Mouse (Mus musculus) liver, embryonic 15.5 days (tissue): ENCODE results near the gene Mapt. TPM values are rescaled to one million over a fixed set of nuclear protein-coding genes. Genes with fewer than 3 reads are reported as not detected.
"Not testable (repeated sequence)": the region's sequence is repeated elsewhere in the genome, so short reads cannot be mapped to it uniquely, and the experiment has no call there.

Experiments
- ATAC-seq: fragments of 200-750 bp; cut with Nextera tagmentation; 2 replicates; pipeline ENCODE4 v1.8.0; 2017; ENCODE audit warnings: moderate number of reproducible peaks, mild to moderate bottlenecking, moderate library complexity; ENCODE audit not compliant: insufficient read depth
- H3K27ac ChIP-seq: fragments of 300-500 bp; sonication (generic); replicated peaks from 2 replicates; pipeline ENCODE4 v1.5.1; 2015; ENCODE audit warnings: mild to moderate bottlenecking, inconsistent platforms
- H3K27me3 ChIP-seq: fragments of 300-500 bp; sonication (generic); 2 replicates; pipeline ENCODE4 v1.6.1; 2015; ENCODE audit warnings: mild to moderate bottlenecking, inconsistent platforms
- H3K36me3 ChIP-seq: fragments of 300-500 bp; sonication (generic); replicated peaks from 2 replicates; pipeline ENCODE4 v1.6.1; 2015; ENCODE audit warnings: moderate library complexity, mild to moderate bottlenecking, inconsistent platforms
- H3K4me1 ChIP-seq: fragments of 300-500 bp; sonication (generic); replicated peaks from 2 replicates; pipeline ENCODE4 v1.6.1; 2015; ENCODE audit warnings: inconsistent platforms
- H3K4me2 ChIP-seq: fragments of 300-500 bp; sonication (generic); 2 replicates; pipeline ENCODE4 v1.6.1; 2015; ENCODE audit warnings: moderate library complexity, mild to moderate bottlenecking, inconsistent platforms
- H3K4me3 ChIP-seq: fragments of 300-500 bp; sonication (generic); replicated peaks from 2 replicates; pipeline ENCODE4 v1.5.1; 2015; ENCODE audit warnings: mild to moderate bottlenecking, inconsistent platforms
- H3K9ac ChIP-seq: fragments of 300-500 bp; sonication (generic); 2 replicates; pipeline ENCODE4 v1.6.1; 2015; ENCODE audit warnings: moderate library complexity, mild to moderate bottlenecking, inconsistent platforms
- H3K9me3 ChIP-seq: fragments of 300-500 bp; sonication (generic); replicated peaks from 2 replicates; pipeline ENCODE4 v1.6.1; 2016; ENCODE audit warnings: inconsistent platforms
- WGBS: fragments of 180-500 bp; shearing (Covaris S2); methylation state at CpG from one replicate; pipeline ENCODE4 v1.1.7; 2015; ENCODE audit warnings: mixed read lengths; ENCODE audit not compliant: insufficient replicate concordance; 5-methylcytosine and 5-hydroxymethylcytosine counted together
- polyA plus RNA-seq: library from polyadenylated mRNA; unstranded; fragments of >200 nt; fragmentation: Nextera tagmentation; extraction: Ambion mirVana; gene quantifications from 2 replicates; pipeline ENCODE4 v1.2.1, GENCODE M21; 2015

Gene Mapt
- polyA plus RNA-seq, 1 experiment from 2014 or later, result 0.44 TPM

- 4% methylated on average over 30 of the region's 30 CpGs for WGBS
- Histone ChIP-seq H3K4me1 (peaks cover 19% of the 10 kb centered on the region; the same call in 1 of the 2 replicates), H3K9ac (no peak overlapping the region), H3K4me3 (no peak overlapping the region), H3K27me3 (peaks cover 91% of the 10 kb centered on the region), H3K9me3 (no peaks in the 10 kb centered on the region), H3K4me2 (no peak overlapping the region), H3K36me3 (no peaks in the 10 kb centered on the region), H3K27ac (no peak overlapping the region)
- no peak for ATAC-seq
Observed at GRCm38 (mm10) chr11:104233574-104234206, 2.5 kb downstream of the Mapt start.

DNA sequence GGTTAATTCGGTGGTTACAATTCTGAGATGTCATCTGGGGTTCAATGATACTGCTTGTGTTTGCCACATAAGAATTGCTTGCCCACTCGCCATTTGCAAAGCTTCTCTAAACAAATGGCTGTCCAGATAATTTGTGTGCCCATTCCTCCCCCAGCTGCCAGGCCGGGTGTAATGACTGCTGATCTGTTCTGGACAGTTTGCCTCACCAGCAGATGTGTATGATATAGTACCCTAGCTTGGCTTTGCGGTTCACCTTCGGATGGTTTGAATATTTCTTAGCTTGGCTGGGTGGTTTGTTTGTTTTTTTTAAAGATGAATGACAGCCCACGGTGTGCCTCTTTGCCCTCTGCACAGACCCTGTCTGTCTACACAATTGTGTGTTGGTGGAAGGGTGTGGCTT, 3.5 kb downstream of the Mapt start:
- WGBS, result 27% methylated on average over 6 of the region's 6 CpGs
- no peaks in the 10 kb centered on the region for H3K36me3 ChIP-seq
- H3K27me3 ChIP-seq, result peaks cover 82% of the 10 kb centered on the region

GRCm38 (mm10) chr11:104235881-104236280, 4.7 kb downstream of the Mapt start:
- H3K4me3 ChIP-seq, result no peak overlapping the region
- H3K27me3 ChIP-seq, result peaks cover 70% of the 10 kb centered on the region
- ATAC-seq, result no peak
- WGBS, result 53% methylated on average over 2 of the region's 2 CpGs
- no peak overlapping the region for H3K9ac ChIP-seq
- H3K9me3 ChIP-seq, result no peaks in the 10 kb centered on the region
- H3K4me1 ChIP-seq, result peaks cover 18% of the 10 kb centered on the region; the same call in 1 of the 2 replicates
- no peak overlapping the region for H3K4me2 ChIP-seq
- no peaks in the 10 kb centered on the region for H3K36me3 ChIP-seq
- no peak overlapping the region for H3K27ac ChIP-seq

More for the DNA sequence above, 3.5 kb downstream of the Mapt start:
- H3K4me1 ChIP-seq, result peaks cover 19% of the 10 kb centered on the region; the same call in 1 of the 2 replicates
- H3K4me3 ChIP-seq, result no peak overlapping the region
- H3K9me3 ChIP-seq, result no peaks in the 10 kb centered on the region
- H3K27ac ChIP-seq, result no peak overlapping the region
- ATAC-seq, result no peak
- H3K4me2 ChIP-seq, result no peak overlapping the region
- no peak overlapping the region for H3K9ac ChIP-seq

DNA sequence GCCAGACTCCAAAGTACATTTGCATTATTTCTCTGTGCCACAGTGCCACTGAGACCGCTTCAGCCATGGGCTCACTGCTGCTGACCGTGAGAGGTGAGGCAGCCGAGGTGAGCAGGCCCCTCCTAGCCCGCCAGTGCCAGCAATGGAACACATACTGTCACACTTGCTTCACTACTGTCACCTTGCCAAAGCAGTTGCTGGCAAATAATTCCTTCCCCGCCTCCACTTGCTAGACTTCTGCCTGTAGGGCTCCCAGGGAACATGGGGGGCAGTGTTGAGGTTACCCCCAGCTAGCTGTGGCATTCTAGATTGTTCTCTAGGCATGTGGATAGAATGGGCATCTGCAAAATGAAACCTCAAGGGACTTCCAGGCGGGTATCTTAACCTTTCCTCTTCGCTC, 6.0 kb downstream of the Mapt start:
- Histone ChIP-seq H3K4me1 (peaks cover 5% of the 10 kb centered on the region; the same call in 1 of the 2 replicates), H3K36me3 (no peaks in the 10 kb centered on the region), H3K4me3 (no peak overlapping the region), H3K9ac (no peak overlapping the region), H3K4me2 (no peak overlapping the region), H3K9me3 (no peaks in the 10 kb centered on the region), H3K27me3 (peaks cover 56% of the 10 kb centered on the region), H3K27ac (no peak overlapping the region)
- WGBS, result 60% methylated on average over 7 of the region's 7 CpGs
- ATAC-seq, result no peak

GRCm38 (mm10) chr11:104237958-104238747, 7.0 kb downstream of the Mapt start:
- peaks cover 47% of the 10 kb centered on the region for H3K27me3 ChIP-seq
- ATAC-seq, result no peak
- no peaks in the 10 kb centered on the region for H3K36me3 ChIP-seq
- no peak overlapping the region for H3K4me3 ChIP-seq
- no peak overlapping the region for H3K4me2 ChIP-seq
- H3K9ac ChIP-seq, result no peak overlapping the region
- no peaks in the 10 kb centered on the region for H3K9me3 ChIP-seq
- WGBS, result 48% methylated on average over 13 of the region's 13 CpGs
- no peaks in the 10 kb centered on the region for H3K4me1 ChIP-seq
- no peak overlapping the region for H3K27ac ChIP-seq

GRCm38 (mm10) chr11:104245478-104245877, 14.3 kb downstream of the Mapt start:
- not testable (repeated sequence) for H3K27me3 ChIP-seq, H3K27ac ChIP-seq, H3K4me3 ChIP-seq, H3K4me1 ChIP-seq, H3K9ac ChIP-seq, H3K9me3 ChIP-seq, H3K36me3 ChIP-seq, H3K4me2 ChIP-seq, ATAC-seq
- WGBS, result 58% methylated on average over 6 of the region's 6 CpGs

DNA sequence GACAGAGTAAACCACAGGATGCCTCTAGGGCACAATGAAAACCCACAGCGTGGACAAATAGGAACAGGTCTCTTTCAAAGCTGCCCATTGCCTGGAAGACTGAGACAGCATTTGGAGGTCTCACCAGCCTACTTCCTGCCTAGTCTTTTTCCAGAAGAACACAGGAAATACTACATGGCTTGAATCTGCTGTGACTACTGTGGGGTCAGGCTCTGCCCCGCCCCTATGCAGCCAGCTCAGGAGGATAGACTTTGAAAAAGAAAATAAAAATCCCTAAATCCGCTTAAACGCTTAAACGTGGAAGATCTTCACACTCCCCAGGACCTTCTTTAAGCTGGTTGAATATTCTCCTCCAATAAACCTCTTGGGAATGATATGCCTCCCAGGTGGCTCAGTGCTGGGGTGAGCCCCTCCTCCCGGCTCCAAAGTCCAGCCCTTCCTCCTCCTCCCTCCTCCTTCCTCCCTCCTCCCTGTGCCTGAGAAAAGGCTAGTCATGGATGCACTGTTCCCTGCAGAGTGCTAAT, 15.0 kb downstream of the Mapt start:
- Histone ChIP-seq H3K4me1 (no peaks in the 10 kb centered on the region), H3K4me2 (no peak overlapping the region), H3K36me3 (no peaks in the 10 kb centered on the region), H3K4me3 (no peak overlapping the region), H3K27ac (no peak overlapping the region), H3K9ac (no peak overlapping the region), H3K27me3 (no peaks in the 10 kb centered on the region), H3K9me3 (no peaks in the 10 kb centered on the region)
- 14% methylated on average over 6 of the region's 6 CpGs for WGBS
- no peak for ATAC-seq

DNA sequence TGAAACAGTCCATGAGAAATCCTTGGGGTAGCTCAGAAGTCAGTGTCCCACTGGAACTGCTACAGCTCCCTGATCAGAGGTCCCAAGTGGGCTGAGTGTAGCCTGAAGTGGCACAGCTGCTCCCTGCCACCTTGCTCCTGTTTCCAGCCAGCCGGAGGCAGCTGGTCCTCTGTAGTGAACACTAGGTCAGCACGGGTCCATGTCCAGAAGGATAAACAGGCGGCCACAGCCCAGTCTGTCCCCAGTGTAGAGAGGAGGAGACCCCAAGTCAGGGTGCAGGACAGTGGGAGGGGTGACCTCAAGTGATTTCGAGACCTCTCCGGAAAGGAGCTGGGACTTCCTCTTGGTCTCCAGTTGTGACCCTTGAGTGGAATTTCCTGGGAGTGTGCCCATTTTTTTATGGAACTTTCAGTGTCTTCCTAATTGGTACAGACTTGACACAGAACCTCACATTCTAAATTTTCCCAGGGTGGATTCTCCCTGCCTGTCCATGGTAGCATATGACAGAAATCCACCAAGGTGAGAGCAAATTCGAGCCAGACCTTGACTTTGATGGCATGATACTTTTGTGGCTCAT, 16.0 kb downstream of the Mapt start:
- 56% methylated on average over 6 of the region's 6 CpGs for WGBS
- no peak overlapping the region for H3K27ac ChIP-seq
- ATAC-seq, result no peak

GRCm38 (mm10) chr11:104249420-104249819, 18.2 kb downstream of the Mapt start:
- Histone ChIP-seq H3K4me3 (no peak overlapping the region), H3K9ac (no peak overlapping the region), H3K27me3 (no peaks in the 10 kb centered on the region), H3K4me2 (no peak overlapping the region), H3K36me3 (no peaks in the 10 kb centered on the region), H3K9me3 (no peaks in the 10 kb centered on the region), H3K4me1 (no peaks in the 10 kb centered on the region), H3K27ac (no peak overlapping the region)
- 64% methylated on average over 8 of the region's 8 CpGs for WGBS
- no peak for ATAC-seq

More for the DNA sequence above, 16.0 kb downstream of the Mapt start:
- no peak overlapping the region for H3K4me2 ChIP-seq
- no peak overlapping the region for H3K4me3 ChIP-seq
- no peaks in the 10 kb centered on the region for H3K4me1 ChIP-seq
- no peaks in the 10 kb centered on the region for H3K36me3 ChIP-seq
- no peak overlapping the region for H3K9ac ChIP-seq
- H3K27me3 ChIP-seq, result no peaks in the 10 kb centered on the region
- no peaks in the 10 kb centered on the region for H3K9me3 ChIP-seq

- H3K27ac ChIP-seq, result no peak overlapping the region
- no peaks in the 10 kb centered on the region for H3K9me3 ChIP-seq
- no peak overlapping the region for H3K4me2 ChIP-seq
- no peak overlapping the region for H3K4me3 ChIP-seq
- no peaks in the 10 kb centered on the region for H3K4me1 ChIP-seq
- no peaks in the 10 kb centered on the region for H3K27me3 ChIP-seq
- H3K36me3 ChIP-seq, result no peaks in the 10 kb centered on the region
- no peak for ATAC-seq
- no peak overlapping the region for H3K9ac ChIP-seq
- 62% methylated on average over 6 of the region's 6 CpGs for WGBS
Observed at GRCm38 (mm10) chr11:104251121-104251520, 19.9 kb downstream of the Mapt start.

DNA sequence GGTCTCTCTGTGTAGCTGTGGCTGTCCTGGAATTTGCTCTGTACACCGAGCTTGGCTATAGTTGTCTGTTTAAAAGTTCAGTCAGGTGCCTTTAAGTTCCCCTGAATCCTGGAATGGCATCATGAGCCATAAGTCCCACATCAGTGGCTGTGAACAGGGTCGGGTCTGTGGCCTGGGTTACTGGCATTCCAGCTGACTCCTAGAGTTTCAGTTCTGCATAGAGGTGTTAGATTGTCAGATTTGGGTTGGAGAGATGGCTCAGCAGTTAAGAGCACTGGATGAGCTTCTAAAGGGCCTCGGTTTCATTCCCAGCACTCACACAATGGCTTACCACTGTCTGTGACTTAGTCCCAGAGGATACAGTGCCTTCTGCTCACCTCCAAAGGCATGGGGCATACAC, 20.9 kb downstream of the Mapt start:
- Histone ChIP-seq H3K9me3 (no peaks in the 10 kb centered on the region), H3K4me1 (no peaks in the 10 kb centered on the region), H3K4me2 (no peak overlapping the region), H3K9ac (no peak overlapping the region), H3K36me3 (no peaks in the 10 kb centered on the region), H3K27ac (no peak overlapping the region), H3K4me3 (no peak overlapping the region), H3K27me3 (no peaks in the 10 kb centered on the region)
- ATAC-seq, result no peak
- WGBS, result 51% methylated on average over 3 of the region's 3 CpGs
